Mouse (Mus musculus) inflammation-experienced regulatory T-cells, adult 6 months (primary cell): ENCODE results near the gene Zc3h14. TPM values are rescaled to one million over a fixed set of nuclear protein-coding genes. Genes with fewer than 3 reads are reported as not detected.

Experiments used
- ATAC-seq: one replicate; pipeline ENCODE4 v1.8.0; 2017
- polyA plus RNA-seq, 3 experiments: library from polyadenylated mRNA; unstranded; fragments of 100-300 nt; shearing (Covaris generic); gene quantifications; one replicate each; pipeline ENCODE4 v1.2.1; 2017

Zc3h14 gene
- polyA plus RNA-seq, 3 experiments from 2014 or later, result 36.1 to 39.8 (median 37.1) TPM

DNA sequence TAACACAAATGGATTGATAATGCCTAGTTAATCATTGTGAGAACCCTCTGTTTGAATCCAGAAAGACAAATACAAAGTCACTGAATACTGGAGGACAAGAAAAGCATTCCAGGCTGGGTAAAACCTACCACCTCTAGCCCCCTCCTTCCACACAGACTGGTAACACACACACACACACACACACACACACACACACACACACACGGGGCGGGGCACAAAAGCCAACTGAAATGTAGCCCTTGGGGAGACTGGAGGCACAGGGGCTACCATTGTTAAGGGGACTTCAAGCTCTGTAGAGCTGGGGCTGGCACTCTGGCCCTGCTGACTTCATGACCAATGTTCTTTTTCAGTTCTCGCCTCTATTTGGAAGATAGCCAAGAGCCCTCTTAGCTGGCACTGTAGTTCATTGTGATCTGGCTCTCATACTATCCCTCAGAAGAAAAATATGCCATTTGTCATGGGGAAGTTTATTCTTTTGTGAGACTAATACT, 5.7 kb upstream of the Zc3h14 start:
- ATAC-seq, result no peak

DNA sequence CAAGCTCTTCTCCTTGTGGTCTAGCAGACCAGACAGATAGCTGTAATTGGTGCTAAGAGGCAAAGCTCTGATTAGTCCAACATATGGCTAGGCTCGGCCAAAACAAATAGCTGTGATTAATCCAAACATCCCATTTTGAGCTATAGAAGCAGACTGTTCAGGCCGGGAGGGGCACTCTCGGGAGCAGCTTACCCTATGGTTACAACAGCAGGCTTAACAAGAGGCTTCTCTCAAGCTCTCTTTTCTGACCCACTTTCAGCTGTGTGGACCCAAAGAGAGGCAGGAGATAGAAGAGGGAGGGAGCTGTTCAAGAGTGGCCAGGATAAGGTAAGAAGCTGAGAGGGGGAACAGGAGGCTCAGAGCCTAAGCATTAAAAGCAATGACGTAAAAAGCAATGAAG, 1.1 kb upstream of the Zc3h14 start:
- no peak for ATAC-seq

DNA sequence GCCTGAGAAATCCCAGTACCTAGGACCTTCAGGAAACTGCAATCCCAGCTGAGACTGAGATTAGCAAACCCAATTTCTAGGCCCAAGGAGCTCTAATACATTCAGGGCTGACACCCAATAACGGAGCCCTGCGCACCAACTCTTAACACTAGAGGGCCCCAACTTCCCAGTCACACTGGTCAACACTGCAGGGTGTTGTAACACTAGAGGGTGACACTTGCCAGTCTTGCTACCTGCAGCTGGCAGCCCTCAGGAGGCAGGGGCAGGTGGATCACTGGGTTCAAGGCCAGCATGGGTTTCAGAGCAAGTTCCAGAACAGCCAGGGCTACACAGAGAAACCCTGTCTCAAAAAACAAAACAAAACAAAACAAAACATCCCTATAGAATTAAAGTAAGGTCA, 633 bp upstream of the Zc3h14 start:
- ATAC-seq, result peak; percentile 49

DNA sequence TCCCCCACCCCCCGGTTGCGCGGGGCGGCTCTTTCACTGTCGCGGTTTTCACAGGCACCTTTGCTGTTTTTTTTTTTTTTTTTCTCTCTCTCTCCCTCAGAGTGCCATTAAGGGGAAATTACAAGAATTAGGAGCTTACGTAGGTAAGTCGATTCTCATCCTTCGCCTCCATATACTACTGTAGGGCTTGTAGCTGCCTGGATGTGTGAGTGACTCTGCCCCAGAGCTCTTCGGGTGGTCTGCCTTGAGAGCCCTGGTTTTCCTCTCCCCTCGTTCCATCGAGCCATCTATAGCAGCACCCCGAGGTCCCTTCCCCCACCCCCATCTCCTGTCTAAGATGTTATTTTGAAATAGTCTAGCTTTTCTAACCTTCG, 603 bp downstream of the Zc3h14 start:
- peak; percentile 33 for ATAC-seq

DNA sequence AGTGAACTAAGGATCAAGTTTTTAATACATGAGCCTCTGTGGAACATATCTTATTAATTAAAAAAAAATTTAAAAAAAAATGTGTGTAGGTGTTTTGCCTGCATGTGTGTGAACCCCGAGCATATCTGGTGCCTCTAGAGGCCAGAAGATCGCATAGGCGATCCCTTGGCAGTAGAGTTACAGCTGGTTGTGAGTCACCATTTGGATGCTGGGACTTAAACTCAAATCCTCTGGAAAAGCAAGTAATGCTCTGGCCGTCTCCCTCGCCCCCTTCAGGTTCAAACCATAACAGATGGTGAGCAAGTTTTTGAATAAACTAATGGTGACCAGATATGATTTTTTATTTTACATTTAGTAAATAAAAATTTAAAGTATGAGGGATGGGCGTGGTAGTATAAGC, 10.9 kb downstream of the Zc3h14 start:
- ATAC-seq, result no peak

DNA sequence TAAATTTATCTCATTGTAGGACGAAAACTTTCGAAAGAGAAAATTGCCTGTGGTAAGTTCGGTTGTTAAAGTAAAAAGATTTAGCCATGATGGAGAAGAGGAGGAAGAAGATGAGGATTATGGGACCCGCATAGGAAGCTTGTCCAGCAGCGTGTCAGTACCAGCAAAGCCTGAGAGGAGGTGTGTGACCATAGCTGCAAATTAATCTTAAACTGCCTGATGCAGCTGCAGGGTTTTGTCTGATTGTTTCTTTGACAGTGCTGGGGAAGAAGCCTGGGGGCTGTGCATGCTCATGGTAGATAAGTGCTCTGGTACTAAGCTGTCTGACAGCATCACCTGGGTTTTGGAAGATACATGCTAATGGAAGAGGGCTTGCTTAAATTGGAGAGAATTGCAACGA, 12.9 kb downstream of the Zc3h14 start:
- ATAC-seq, result no peak

DNA sequence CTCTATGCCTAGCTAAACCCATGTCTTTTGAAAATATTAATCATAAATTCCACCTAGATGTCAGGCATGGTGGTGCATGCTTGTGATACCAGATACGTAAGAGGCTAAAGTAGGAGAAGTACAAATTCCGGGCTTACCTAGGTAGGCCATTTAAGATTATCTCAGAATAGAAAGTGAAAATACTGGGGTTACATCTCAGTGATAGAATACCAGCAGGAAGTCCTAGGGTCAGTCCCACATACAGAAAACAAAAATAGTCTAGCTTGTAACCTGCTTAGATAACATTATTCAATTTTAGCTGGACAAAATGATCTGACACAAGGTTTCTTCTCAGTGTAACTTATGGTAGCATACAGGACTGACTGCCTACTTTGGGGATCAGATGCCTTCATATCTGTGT, 19.5 kb downstream of the Zc3h14 start:
- peak; percentile 78 for ATAC-seq

DNA sequence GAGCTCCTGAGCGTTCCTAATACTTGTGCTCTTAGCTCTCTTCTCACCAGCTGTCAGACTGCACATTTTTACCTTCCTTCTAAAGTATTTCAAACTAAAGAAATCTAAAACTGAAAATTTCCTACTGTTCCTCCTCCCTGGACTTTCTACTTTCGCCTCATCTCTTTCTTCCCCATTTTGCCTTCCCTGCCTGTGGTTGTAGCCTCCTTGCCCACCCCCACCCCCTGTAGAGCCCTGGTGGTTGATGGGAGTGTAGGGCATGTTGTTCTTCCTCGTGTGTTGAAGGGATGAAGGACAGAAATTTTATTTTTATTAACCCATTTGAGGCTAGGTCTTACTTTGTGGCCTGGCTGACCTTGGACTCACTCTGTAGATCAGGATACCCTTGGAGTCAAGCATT, 30.7 kb downstream of the Zc3h14 start:
- ATAC-seq, result no peak

DNA sequence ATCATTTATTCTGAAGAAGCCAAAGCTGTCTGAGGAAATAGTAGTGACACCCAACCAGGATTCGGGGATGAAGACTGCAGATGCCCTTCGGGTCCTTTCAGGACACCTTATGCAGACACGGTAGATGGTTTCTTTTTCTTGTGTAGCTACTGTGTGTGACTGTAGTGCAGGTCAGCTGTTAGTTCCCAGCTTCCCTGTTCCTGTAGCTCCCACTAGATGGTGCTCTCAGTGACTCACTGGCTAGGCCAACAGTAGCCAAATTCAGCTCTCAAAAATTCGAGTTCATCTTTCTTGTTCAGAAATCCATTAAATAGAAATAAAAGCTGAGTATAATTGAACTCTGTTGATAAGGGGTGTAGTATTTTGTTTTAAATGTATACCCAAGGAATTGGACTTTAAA, 32.4 kb downstream of the Zc3h14 start:
- ATAC-seq, result no peak

DNA sequence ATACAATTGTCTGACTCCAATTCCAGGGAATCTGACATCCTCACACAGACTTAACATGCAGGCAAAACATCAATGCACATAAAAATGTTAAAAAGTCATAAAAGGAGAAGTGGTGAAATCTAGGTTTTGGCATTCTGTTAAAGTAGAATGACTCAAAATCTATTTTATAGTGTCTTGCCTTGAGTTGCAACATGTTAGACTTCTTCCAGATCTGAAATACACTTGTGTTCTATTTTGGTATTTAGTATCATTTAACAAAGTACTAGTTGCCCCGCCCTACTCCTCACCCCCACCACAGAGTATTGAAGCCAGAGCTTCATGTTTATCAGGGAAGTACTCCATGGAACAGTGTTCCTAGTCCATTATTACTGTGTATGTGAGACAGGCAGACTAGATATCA, 37.5 kb downstream of the Zc3h14 start:
- no peak for ATAC-seq

DNA sequence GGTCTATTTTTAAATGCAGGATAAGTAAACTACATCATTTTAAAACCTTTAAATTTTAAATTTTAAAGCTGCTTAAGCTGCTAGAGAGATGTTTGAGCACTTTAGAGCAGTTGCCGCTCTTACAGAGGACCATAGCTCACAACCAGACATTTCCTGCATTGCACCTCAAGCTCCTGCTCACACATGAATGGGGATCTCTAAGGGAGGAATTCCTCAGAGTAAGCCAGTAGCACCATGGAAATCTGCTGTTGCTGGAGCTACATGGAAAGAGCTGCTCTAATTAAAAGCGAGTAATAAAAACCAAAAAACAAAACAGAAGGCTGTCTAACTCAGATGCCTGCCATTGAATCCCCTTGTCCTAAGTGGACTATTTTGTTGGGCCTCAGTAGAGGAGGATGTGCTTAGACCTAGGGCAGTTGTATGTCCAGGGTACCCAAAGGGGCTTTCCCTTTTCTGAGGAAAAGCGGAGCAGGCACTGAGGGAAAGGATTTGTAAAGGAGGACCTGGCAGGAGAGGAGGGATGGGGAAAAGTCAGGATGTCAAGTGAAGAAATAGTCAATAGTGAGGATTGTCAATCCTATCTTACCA, 49.1 kb downstream of the Zc3h14 start:
- no peak for ATAC-seq

DNA sequence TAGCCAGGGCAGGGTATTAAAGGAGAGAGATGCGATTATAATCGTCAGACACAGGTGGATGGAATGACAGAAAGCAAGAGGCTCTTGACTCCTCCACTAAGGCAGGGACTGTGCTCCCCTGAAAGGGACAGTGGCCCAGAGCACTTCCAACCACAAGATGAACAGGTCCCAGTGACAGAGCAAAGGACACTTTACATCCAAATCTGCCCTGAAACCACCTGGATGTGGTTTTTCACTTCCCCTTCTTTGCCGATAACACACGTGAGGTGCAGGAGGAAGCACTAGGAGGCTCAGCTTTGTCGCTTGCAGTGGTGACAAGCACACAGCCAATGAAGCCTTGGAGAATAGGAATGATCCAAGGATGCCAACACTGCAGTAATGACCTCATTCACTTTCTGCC, 53.6 kb downstream of the Zc3h14 start:
- ATAC-seq, result no peak

DNA sequence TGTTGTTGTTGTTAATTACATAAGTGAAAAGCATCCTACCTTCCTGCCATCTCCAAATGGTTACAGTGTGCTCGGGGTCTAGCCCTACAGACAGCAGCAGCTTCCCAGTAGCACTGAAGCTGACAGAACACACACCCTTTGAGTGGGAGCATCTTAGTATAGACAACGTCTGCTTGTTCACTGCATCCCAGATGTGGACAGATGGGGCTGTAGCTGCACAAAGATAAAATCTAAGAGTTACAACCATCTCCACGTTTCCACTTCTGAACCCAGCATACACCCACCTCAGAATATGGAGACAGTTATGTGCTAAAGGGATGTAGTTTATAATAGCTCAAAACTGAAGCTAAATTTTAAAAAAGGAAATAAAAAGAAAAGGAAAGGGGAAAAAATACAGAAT, 55.5 kb downstream of the Zc3h14 start:
- no peak for ATAC-seq

DNA sequence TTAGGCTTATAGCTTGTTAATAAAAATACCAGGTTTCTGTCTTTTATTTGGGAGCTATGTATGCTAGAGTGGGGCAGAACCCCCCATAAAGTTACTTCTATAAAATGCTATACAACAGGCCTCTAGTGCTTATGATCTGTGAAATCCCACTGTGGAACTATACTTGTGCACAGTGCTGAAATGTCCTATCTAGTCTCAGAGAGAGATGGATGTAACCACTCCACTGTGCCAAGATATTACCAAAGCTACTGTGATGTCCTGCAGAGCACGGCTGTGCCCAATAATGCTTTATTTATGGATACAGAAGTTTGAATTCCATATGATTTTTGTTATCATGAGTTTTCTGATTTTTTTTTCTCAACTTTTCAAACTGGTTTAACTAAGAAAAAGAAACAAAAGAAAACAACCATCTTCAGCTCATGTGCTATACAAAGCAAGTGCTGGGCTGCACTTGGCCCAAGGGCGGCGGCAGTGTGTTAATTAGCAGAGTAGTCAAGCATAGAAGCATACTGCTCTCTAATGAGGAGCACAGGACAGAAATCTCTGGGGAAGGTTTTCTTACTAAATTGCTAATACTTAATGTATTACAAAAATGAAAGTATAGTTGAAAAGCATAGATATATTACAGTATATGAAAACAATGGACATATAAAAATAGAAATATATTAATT, 57.4 kb downstream of the Zc3h14 start:
- ATAC-seq, result no peak

DNA sequence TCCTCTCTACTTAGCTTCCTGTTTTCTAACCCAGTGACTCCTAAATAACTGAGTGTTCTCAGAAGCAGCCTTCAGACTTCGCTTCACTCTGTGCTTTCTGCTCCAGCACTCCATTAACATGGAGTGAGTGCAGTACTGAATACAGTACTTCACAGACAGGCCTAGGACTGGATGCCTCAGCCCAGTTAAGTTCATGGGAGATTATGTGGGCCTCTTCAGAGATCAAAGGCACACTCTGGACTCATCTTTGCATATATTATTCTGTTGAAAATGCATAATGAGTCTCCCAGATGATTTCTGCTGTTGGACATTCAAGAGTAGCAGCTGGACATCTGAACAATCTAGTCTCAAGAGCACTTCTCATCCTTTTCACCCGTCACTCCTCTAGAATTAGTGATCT, 74.0 kb downstream of the Zc3h14 start:
- no peak for ATAC-seq

DNA sequence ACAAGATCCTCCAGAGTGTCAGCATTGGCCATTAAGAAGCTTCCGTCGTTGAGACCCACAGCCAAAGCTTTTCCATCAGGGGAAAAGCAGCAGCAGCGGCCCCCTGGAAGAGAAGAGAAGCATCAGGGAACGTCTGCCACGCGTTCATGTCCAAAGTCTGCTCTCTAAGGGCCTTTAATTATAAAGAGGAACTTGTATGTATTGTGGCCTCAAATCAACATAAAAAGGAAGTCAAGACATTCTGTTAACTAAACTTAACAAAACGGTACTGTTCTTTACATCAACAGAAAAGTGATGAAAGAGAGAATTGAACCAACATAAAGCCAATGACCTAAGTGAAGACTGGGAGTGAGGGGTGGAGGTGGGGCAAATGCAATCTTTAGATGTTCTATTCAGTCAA, 84.4 kb downstream of the Zc3h14 start:
- ATAC-seq, result no peak

DNA sequence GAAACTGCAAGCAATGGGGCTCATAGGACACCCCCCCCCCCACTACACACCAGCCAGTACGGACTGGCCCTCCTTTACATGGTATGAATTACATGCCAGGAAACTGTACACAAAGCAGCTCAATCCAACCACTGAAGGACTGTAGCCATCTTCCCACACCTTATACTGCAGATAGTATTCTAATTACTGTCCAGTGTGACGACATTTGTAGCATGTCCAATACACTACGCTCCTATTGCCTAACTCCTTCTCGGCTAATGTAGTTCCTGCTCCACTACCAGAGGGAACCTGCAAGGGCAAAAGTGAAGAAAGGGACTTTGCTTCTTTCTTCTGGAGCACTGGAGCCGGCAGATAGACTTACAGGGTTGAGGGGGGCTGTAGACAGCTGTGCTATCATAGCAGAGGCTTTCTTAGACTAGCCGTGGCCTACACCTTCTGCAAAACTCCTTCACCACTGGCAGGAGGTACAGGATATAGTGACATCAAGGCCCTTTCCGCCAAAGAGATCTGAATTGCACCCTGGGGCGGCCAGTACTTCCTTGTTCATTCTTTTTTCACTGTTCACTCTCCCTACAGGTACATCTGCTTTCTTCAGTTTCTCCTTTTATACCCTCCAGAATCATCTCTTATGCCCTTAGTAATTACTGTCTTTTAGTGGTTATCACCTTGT, 86.3 kb downstream of the Zc3h14 start:
- ATAC-seq, result no peak

DNA sequence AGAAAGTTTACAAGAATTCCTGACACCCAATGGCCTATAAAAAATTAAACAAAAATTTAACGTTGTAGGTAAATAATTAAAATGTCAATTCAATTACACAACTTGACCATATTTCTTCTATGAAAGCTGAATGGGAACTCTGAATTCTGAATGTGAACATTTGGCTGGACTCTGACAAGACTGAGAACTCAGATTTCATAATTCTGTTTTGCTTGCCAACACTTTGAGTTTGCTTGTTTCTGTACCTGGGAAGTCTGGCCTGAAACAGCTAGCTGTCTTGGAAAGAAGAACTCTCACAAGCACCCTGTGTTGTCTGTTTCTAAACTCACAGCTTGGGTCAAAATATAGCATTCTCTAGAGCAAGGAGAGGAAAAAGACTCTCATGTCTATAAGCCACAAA, 87.1 kb downstream of the Zc3h14 start:
- ATAC-seq, result no peak

DNA sequence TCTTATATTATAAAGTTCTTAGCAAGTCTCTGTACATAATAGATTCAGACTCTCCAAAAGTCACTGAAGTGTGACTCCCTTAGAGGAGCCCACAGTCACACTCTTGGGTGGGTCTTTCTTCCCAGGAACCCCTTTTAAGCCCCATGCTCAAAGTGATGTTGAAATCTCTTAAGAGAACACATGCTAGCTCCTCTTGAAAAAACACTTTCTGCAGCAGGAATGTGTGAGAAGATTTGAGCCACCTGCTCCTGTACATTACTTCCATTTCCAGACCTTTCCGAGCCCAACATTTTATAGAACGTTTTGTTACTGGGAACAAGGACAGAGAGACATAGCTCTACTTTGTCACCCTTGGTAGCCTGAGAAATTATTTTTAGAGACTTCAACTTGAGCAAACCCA, 88.1 kb downstream of the Zc3h14 start:
- ATAC-seq, result no peak

DNA sequence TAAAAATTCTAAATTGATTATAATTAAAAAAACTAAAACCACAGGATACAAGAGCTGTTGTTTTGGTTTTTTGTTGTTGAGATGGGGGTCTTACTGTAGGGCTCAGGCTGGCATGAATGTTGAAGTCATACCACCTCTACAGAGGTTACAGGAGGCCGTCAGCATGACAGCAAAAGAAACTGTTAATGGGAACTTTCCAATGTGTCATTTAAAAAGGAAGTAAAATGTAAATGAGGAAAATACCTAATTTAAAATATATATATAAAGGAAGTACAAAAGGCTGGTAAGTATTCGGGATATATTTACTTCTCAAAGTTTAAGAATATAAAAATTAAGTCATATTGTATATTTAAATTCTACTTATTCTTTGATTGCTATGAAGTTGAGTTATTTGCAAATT, 88.7 kb downstream of the Zc3h14 start:
- ATAC-seq, result no peak
